Mouse (Mus musculus) liver, adult 2 months (tissue): ENCODE results near the gene Bcl11a.

Experiments used
- CTCF ChIP-seq: fragments of 200-500 bp; IDR thresholded peaks from 2 replicates; pipeline ENCODE4 v1.5.1; 2011; ENCODE audit warnings: low read depth, low read length, control low read depth
- POLR2A ChIP-seq: fragments of 200-500 bp; IDR thresholded peaks from 2 replicates; pipeline ENCODE4 v1.6.1; 2011; ENCODE audit warnings: low read length, control low read depth; ENCODE audit not compliant: insufficient read depth; ENCODE audit errors: extremely low read depth

- TF ChIP-seq CTCF (no peak), POLR2A (no peak)
Observed at GRCm38 (mm10) chr11:24146437-24146836, 68.6 kb downstream of the Bcl11a start.
